ENCODE assay signal across 9 mouse cellular contexts in the genomic region with DNA sequence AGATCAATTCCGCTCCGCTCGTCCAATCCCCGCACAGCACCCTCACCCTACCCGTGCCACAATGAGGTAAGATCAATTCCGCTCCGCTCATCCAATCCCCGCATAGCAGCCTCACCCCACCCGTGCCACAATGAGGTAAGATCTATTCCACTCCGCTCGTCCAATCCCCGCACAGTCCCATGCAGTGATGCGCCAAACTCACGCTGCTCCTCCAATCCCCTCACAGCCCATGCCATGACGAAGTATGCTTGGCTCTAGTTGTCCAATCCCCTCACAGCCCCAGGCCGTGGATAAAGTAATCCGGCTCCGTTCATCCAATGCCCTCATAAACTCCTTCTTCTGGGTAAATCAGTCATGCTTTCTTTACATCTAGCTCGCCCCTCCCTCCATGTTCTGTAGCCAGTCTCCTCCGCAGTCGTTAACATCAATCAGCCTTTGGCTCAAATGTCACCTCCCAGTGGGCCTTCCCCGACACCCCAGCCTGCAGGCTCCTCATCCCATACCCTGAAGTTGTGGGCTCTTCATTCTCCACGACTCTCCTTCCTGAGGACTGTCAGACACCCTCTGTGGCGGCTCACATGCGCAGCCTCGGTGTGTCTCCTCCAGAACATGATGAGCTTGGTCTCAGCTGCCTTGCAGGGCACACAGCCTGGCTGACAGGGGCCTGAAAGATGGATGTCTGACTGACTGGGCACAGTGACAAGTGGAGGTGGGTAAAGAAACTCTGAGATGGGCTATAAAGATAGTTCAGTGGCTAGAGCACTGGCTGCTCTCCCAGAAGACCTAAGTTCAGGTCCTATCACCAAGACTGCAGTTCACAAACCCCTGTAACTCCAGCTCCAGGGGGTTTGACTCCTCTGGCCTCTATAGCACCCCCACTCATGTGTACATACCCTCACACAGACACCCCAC. TPM values are rescaled to one million over a fixed set of nuclear protein-coding genes. Genes with fewer than 3 reads are reported as not detected.
DNase-seq lines count a peak whose midpoint lies in the region; ATAC-seq and TF ChIP-seq lines count a peak whose summit lies in the region.
"Had no signal": no experiment of that assay in that cellular context is flagged by ENCODE, and none has a peak within 500 bp of the region (broad histone marks: within the 10 kb centered on the region; RNA-seq: fewer than 3 reads in every experiment).

No protein-coding gene starts in this region.

- no peak overlapping the region for H3K4me3 ChIP-seq in hindbrain, embryonic 12.5 days
- no peak overlapping the region for H3K4me3 ChIP-seq in midbrain, postnatal 0 days (ENCODE audit: low read depth, low read length)

- 70% methylated on average over 26 of the region's 26 CpGs for WGBS in hindbrain, embryonic 12.5 days
- WGBS in midbrain, postnatal 0 days = 72% methylated on average over 26 of the region's 26 CpGs

- DNase-seq in heart, adult 11 months = peak; percentile 91
- no peak for DNase-seq in heart, postnatal 4 days
- peak; percentile 99 for DNase-seq in R1 (ENCODE audit: low read depth, low spot score)
- DNase-seq in midbrain, postnatal 0 days (ENCODE audit: low spot score) = no peak
- DNase-seq in lung, postnatal 25 days (ENCODE audit: low spot score) = no peak
- DNase-seq in spleen, postnatal 36 days (ENCODE audit: low spot score in 2 of 2) = no peak
- no peak for DNase-seq in urinary bladder, postnatal 10 days (ENCODE audit: low spot score)
- DNase-seq: adrenal gland, postnatal 14 days had no signal

- ATAC-seq in hindbrain, embryonic 12.5 days (ENCODE audit: low FRiP score) = peak; percentile 49
- peak; percentile 51; the same call in 1 of the 2 replicates for ATAC-seq in midbrain, postnatal 0 days (ENCODE audit: low FRiP score)

- H3K4me1 ChIP-seq in hindbrain, embryonic 12.5 days = peaks cover 81% of the 10 kb centered on the region
- H3K4me1 ChIP-seq in midbrain, postnatal 0 days (ENCODE audit: insufficient read depth, low read length) = peaks cover 33% of the 10 kb centered on the region

- H3K36me3 ChIP-seq in hindbrain, embryonic 12.5 days = peaks cover 13% of the 10 kb centered on the region; the same call in 1 of the 2 replicates
- no peaks in the 10 kb centered on the region for H3K36me3 ChIP-seq in midbrain, postnatal 0 days (ENCODE audit: insufficient read depth, low read length)

- H3K4me2 ChIP-seq in hindbrain, embryonic 12.5 days (replicated peaks) = 0 out of 2 replicates have a peak overlapping the region, but pooled peaks have one; percentile 2
- no peak overlapping the region for H3K4me2 ChIP-seq in midbrain, postnatal 0 days (ENCODE audit: low read depth, low read length, poor library complexity, severe bottlenecking)

- no peaks in the 10 kb centered on the region for H3K27me3 ChIP-seq in hindbrain, embryonic 12.5 days
- H3K27me3 ChIP-seq in midbrain, postnatal 0 days (ENCODE audit: insufficient read depth, low read length) = no peaks in the 10 kb centered on the region

- peak overlapping the region; percentile 80 for H3K27ac ChIP-seq in hindbrain, embryonic 12.5 days
- H3K27ac ChIP-seq in midbrain, postnatal 0 days (ENCODE audit: low read depth, low read length) = 0 out of 2 replicates have a peak overlapping the region, but pooled peaks have one; percentile 26

- H3K9me3 ChIP-seq in hindbrain, embryonic 12.5 days (replicated peaks) = no peaks in the 10 kb centered on the region
- H3K9me3 ChIP-seq in midbrain, postnatal 0 days (ENCODE audit: low read length) = no peaks in the 10 kb centered on the region

- H3K9ac ChIP-seq in hindbrain, embryonic 12.5 days = no peak overlapping the region
- no peak overlapping the region; the same call in 1 of the 2 replicates for H3K9ac ChIP-seq in midbrain, postnatal 0 days (replicated peaks; ENCODE audit: low read length, poor library complexity, severe bottlenecking)

- no peak for TF ChIP-seq CTCF in midbrain, postnatal 0 days (IDR thresholded peaks at IDR 0.05)

RNA-seq across cellular contexts. Expression of a gene that starts 36.9 kb away (rescaled TPM):
- total RNA-seq in heart, postnatal 4 days (2021) = 10 to 100 TPM; 49.5 to 50.4 TPM
- 71.8 and 72.1 TPM in 2 replicates for polyA plus RNA-seq in hindbrain, embryonic 12.5 days (2016; fragmentation: Nextera tagmentation; extraction: Ambion mirVana)
- 55.9 and 73.4 TPM in 2 replicates for total RNA-seq in midbrain, postnatal 0 days (2014; rRNA removed)
- polyA plus RNA-seq in midbrain, postnatal 0 days (2015; fragmentation: Nextera tagmentation; extraction: Ambion mirVana) = 56.8 and 59.0 TPM in 2 replicates

Comparison
In these comparisons a context has a peak if more than half of its experiments do, and no peak if none do; other contexts are left out.
1. DNase-seq: peak in heart, adult 11 months (single experiment) and R1 (single experiment); none in heart, postnatal 4 days (single experiment), midbrain, postnatal 0 days (single experiment), lung, postnatal 25 days (single experiment), spleen, postnatal 36 days (0 of 2) and urinary bladder, postnatal 10 days (single experiment).